Mouse (Mus musculus) hindbrain, postnatal 0 days (tissue): ENCODE measurements at regions not wholly inside any gene's neighbourhood (a gene's known extent, or its start where the extent isn't known, plus 50 kb on each side); places are given as distances from the start of the nearest gene placed in this dataset.
A peak's percentile ranks its signal among the peaks of the same experiment; 100 is the strongest.

Experiments
- ATAC-seq: fragments of 200-750 bp; cut with Nextera tagmentation; 2 replicates; pipeline ENCODE4 v1.8.0; 2017; ENCODE audit warnings: mild to moderate bottlenecking, moderate TSS enrichment, moderate library complexity
- DNase-seq: peaks from one replicate; pipeline ENCODE4 v3.0.0-alpha.2; 2015; ENCODE audit warnings: low spot score
- H3K27ac ChIP-seq: fragments of 300-500 bp; sonication (generic); 2 replicates; pipeline ENCODE4 v1.5.1; 2014; ENCODE audit warnings: mild to moderate bottlenecking
- H3K27me3 ChIP-seq: fragments of 300-500 bp; sonication (generic); 2 replicates; pipeline ENCODE4 v1.6.1; 2014; ENCODE audit warnings: low read length, mixed read lengths; ENCODE audit not compliant: insufficient read depth
- H3K36me3 ChIP-seq: fragments of 300-500 bp; sonication (generic); 2 replicates; pipeline ENCODE4 v1.6.1; 2014; ENCODE audit warnings: low read length, mixed read lengths; ENCODE audit not compliant: insufficient read depth
- H3K4me1 ChIP-seq: fragments of 300-500 bp; sonication (generic); 2 replicates; pipeline ENCODE4 v1.6.1; 2014; ENCODE audit warnings: antibody characterized with exemption, low read length, mixed read lengths; ENCODE audit not compliant: insufficient read depth
- H3K4me2 ChIP-seq: fragments of 300-500 bp; sonication (generic); 2 replicates; pipeline ENCODE4 v1.6.1; 2014; ENCODE audit warnings: low read depth, mild to moderate bottlenecking, low read length, moderate library complexity, mixed read lengths
- H3K4me3 ChIP-seq: fragments of 300-500 bp; sonication (generic); 2 replicates; pipeline ENCODE4 v1.5.1; 2014; ENCODE audit warnings: low read length
- H3K9ac ChIP-seq: fragments of 300-500 bp; sonication (generic); replicated peaks from 2 replicates; pipeline ENCODE4 v1.6.1; 2014; ENCODE audit warnings: mild to moderate bottlenecking, low read length, moderate library complexity, mixed read lengths
- H3K9me3 ChIP-seq: fragments of 300-500 bp; sonication (generic); 2 replicates; pipeline ENCODE4 v1.6.1; 2016; ENCODE audit warnings: low read length, mixed read lengths
- CTCF ChIP-seq: IDR thresholded peaks from 2 replicates; pipeline ENCODE4 v1.5.1; 2016; ENCODE audit warnings: antibody characterized with exemption, control low read depth, low read depth
- WGBS: fragments of 180-500 bp; shearing (Covaris S2); extraction: QIAGEN DNeasy Blood & Tissue Kit; methylation state at CpG from one replicate; pipeline ENCODE4 v1.1.7; 2014; 5-methylcytosine and 5-hydroxymethylcytosine counted together

DNA sequence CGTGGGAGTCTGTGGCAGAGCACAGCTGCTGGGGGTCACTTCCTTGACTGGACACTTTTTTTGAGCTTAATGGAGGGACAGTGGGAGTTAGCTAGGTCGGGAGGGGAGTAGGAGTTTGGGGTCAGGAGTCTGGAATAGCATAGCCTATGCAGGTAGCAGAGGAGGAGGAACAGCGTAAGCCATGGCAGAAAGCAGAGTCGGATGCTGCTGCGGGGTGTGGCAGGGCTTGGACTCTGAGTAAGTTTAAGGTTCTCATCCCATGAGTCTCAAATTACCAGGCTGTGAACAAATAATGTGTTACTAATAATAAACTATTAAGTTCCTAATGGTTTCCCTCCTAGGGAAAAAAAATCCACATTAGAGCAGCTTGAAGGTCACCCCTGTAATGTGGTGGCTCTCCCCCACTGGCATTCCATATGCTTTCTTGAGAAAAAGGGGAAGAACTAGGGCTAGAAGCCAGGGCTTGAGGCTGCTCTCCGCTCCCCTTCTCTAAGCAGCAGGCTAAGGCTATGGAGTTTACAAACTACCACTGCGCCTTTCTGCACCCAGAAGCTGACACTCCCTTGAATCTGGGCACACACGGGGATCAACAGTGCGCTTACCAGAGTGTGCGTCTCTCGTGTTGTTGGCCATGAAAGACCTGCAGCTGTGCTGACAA, 213.4 kb upstream of the Pgrmc2 start:
- no peak overlapping the region for H3K4me2 ChIP-seq
- H3K36me3 ChIP-seq, result no peaks in the 10 kb centered on the region
- no peak for ATAC-seq

DNA sequence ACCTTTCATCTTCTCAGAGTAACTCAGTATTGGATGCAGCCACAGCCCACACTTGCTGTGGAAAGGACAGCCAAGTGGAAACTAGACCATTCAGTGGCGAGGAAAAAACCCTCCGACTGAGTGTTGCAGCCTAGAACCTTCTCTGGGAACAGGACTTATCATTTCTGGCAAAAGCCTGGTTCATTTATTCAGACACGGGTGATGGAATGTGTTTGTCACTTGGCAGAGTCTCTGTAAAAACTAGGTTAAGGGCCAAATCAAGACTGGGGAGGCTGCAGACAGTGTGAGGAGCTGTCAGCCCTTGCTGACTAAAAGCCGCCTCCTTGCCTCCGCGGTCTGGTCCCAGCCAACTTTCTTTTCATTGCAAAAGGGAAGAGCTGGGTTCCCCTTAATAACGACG, 212.3 kb upstream of the Pgrmc2 start:
- Histone ChIP-seq H3K9me3 (no peaks in the 10 kb centered on the region), H3K4me1 (no peaks in the 10 kb centered on the region), H3K9ac (no peak overlapping the region), H3K27ac (no peak overlapping the region), H3K4me2 (0 out of 2 replicates have a peak overlapping the region, but pooled peaks have one; percentile 2), H3K36me3 (no peaks in the 10 kb centered on the region), H3K4me3 (no peak overlapping the region), H3K27me3 (no peaks in the 10 kb centered on the region)
- WGBS, result 49% methylated on average over 8 of the region's 8 CpGs
- ATAC-seq (peak; percentile 67), DNase-seq (peak; percentile 15)
- no peak for TF ChIP-seq CTCF

More for the DNA sequence above, 213.4 kb upstream of the Pgrmc2 start:
- no peak for TF ChIP-seq CTCF
- Histone ChIP-seq H3K9ac (no peak overlapping the region), H3K4me1 (no peaks in the 10 kb centered on the region), H3K27ac (no peak overlapping the region), H3K27me3 (no peaks in the 10 kb centered on the region), H3K4me3 (no peak overlapping the region), H3K9me3 (no peaks in the 10 kb centered on the region)
- 77% methylated on average over 11 of the region's 11 CpGs for WGBS
- no peak for DNase-seq

- 71% methylated on average over 11 of the region's 11 CpGs for WGBS
- ATAC-seq, result no peak
- H3K27ac ChIP-seq, result no peak overlapping the region
- no peak for TF ChIP-seq CTCF
- no peak overlapping the region for H3K9ac ChIP-seq
- DNase-seq, result no peak
- H3K4me3 ChIP-seq, result no peak overlapping the region
- H3K4me1 ChIP-seq, result no peaks in the 10 kb centered on the region
- no peaks in the 10 kb centered on the region for H3K27me3 ChIP-seq
- no peak overlapping the region for H3K4me2 ChIP-seq
- H3K9me3 ChIP-seq, result no peaks in the 10 kb centered on the region
- no peaks in the 10 kb centered on the region for H3K36me3 ChIP-seq
These were observed 207.9 kb upstream of the Pgrmc2 start for GRCm38 (mm10) chr3:41290535-41291307.

- no peak for ATAC-seq
- H3K4me1 ChIP-seq, result no peaks in the 10 kb centered on the region
- 84% methylated on average over 4 of the region's 4 CpGs for WGBS
These were observed 205.9 kb upstream of the Pgrmc2 start for GRCm38 (mm10) chr3:41288735-41289134.

DNA sequence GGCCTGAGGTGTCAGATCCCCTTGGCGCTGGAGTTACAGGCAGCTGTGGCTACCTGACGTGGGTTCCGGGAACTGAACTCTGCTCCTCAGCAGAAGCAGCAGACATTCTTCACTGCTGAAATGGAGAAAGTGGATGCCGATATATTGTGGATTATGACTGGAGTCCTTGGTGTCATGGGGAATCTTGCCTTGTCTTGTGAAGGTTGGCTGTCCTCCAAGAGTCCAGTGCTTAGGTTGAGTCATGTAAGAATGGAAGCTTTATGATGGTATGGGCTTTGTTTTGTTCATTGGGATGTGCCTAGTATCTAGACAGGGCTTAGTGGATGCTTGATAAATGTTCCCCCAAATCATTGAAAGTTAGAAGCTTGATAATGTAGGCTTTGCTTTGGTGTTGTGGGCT, 205.2 kb upstream of the Pgrmc2 start:
- H3K27me3 ChIP-seq, result no peaks in the 10 kb centered on the region
- no peak for TF ChIP-seq CTCF
- DNase-seq (no peak), ATAC-seq (no peak)
- WGBS, result 90% methylated on average over 4 of the region's 4 CpGs
- no peak overlapping the region for H3K27ac ChIP-seq
- no peak overlapping the region for H3K9ac ChIP-seq
- H3K36me3 ChIP-seq, result no peaks in the 10 kb centered on the region
- no peak overlapping the region for H3K4me2 ChIP-seq
- H3K9me3 ChIP-seq, result no peaks in the 10 kb centered on the region
- H3K4me3 ChIP-seq, result no peak overlapping the region
- H3K4me1 ChIP-seq, result no peaks in the 10 kb centered on the region

More at GRCm38 (mm10) chr3:41288735-41289134, 205.9 kb upstream of the Pgrmc2 start:
- H3K4me3 ChIP-seq, result no peak overlapping the region
- H3K9me3 ChIP-seq, result no peaks in the 10 kb centered on the region
- DNase-seq, result no peak
- no peak overlapping the region for H3K4me2 ChIP-seq
- no peaks in the 10 kb centered on the region for H3K36me3 ChIP-seq
- TF ChIP-seq CTCF, result no peak
- no peaks in the 10 kb centered on the region for H3K27me3 ChIP-seq
- H3K27ac ChIP-seq, result no peak overlapping the region
- no peak overlapping the region for H3K9ac ChIP-seq

DNA sequence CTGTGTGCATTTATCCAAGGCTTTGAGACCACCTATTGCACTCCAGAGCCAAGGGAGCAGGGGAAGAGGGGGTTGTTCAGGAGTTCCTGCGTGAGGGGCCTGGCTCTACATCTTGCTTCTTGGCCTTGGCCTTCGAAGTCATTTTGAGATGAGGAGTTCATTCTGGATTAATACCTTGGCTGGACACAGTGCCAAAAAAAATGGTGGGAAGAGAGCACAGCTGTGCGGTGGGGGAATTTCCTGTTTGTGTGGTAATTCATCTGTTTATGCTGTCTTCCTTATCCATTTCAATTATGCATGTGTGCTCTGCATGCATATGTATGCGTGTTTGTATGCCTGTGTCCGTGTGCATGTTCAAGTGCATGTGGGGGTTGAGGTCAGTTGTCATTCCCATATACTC, 202.5 kb upstream of the Pgrmc2 start:
- Histone ChIP-seq H3K9ac (no peak overlapping the region), H3K9me3 (no peaks in the 10 kb centered on the region), H3K27ac (no peak overlapping the region; the same call in 1 of the 2 replicates), H3K36me3 (no peaks in the 10 kb centered on the region), H3K4me2 (no peak overlapping the region), H3K4me1 (no peaks in the 10 kb centered on the region), H3K4me3 (no peak overlapping the region), H3K27me3 (no peaks in the 10 kb centered on the region)
- TF ChIP-seq CTCF, result no peak
- ATAC-seq (0 out of 2 replicates have a peak, but pooled peaks have one; percentile 8), DNase-seq (no peak)
- WGBS, result 73% methylated on average over 5 of the region's 5 CpGs

DNA sequence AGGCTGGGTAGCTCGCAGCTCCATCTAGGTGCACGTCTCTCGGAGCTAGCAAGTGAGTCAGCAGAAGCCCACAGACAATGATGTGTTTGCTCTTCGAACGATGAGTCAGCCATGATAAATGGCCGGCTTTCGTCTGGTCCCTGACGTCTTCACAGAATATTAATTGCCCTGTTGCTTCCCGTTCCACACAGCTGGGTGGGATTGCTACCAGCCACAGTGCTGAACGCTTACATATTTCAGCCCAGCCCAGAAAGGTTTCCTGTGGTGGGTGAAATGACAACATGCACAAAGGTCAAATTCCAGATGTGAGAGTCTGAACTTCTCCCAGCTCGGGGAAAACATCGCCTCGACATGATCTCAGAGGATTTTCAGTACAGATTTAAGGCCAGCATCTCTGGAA, 202.1 kb upstream of the Pgrmc2 start:
- H3K9ac ChIP-seq, result no peak overlapping the region
- DNase-seq, result peak; percentile 37
- H3K4me2 ChIP-seq, result no peak overlapping the region
- H3K9me3 ChIP-seq, result no peaks in the 10 kb centered on the region
- no peaks in the 10 kb centered on the region for H3K36me3 ChIP-seq
- no peaks in the 10 kb centered on the region for H3K27me3 ChIP-seq
- ATAC-seq, result peak; percentile 69; the same call in 1 of the 2 replicates
- TF ChIP-seq CTCF, result no peak
- WGBS, result 25% methylated on average over 13 of the region's 13 CpGs
- no peak overlapping the region; the same call in 1 of the 2 replicates for H3K27ac ChIP-seq
- H3K4me1 ChIP-seq, result no peaks in the 10 kb centered on the region
- no peak overlapping the region for H3K4me3 ChIP-seq
